Mouse (Mus musculus) kidney, postnatal 10 days (tissue): ENCODE measurements at regions not wholly inside any gene's neighbourhood (a gene's known extent, or its start where the extent isn't known, plus 50 kb on each side); places are given as distances from the start of the nearest gene placed in this dataset.
"Not testable (repeated sequence)": the region's sequence is repeated elsewhere in the genome, so short reads cannot be mapped to it uniquely, and the experiment has no call there.

Experiments used
- DNase-seq: peaks from one replicate; pipeline ENCODE4 v3.0.0; 2021; ENCODE audit warnings: mixed read lengths

DNA sequence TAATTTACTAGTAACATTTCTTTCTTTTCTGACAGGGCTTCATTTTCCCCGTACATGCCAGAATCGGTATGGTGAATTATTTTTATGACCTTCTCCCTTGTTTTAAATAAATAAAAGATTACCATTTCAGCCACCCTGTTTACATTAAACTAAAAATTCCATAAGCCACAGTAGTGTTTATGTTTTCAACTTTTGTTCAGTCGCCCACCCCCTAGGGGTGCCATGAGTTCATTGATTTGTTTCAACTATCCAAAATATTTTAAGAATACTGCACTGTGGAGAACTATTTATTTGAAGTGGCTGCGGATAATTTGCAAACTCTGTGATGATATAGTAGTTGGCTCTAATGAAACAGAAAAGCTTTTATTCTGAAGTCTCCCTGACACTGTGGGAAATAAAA lies 132.9 kb downstream of the Tfec start:
- no peak for DNase-seq

DNA sequence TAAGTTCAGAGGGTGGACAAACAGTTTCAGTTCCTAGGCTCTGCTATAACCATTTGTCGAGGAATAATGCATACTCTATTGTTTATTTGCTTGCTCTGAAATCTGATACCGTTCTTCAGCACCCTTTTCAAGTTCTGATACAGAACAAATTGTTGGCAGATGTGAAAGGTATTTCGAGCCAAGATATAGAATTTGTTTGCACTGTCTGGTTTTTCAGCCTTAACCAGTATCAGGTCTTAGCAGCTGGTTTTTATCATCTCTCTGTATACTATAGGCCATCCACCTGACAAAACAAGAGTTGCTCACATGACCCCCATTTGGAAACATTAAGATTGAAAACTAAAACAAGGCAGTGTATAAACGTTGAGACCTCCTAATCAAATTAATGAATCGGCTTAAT lies 133.5 kb downstream of the Tfec start:
- DNase-seq, result no peak

DNA sequence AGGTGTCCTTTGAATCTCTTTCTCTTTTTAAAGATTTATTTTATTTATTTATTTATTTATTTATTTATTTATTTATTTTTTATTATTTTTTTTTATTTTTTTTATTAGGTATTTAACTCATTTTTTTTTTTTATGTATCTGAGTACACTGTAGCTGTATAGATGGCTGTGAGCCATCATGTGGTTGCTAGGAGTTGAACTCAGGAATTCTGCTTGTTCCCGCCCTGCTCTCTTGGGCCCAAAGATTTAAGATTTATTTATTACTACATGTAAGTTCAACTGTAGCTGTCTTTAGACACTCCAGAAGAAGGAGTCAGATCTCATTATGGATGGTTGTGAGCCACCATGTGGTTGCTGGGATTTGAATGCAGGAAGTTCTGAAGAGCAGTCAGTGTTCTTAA lies 143.2 kb downstream of the Tfec start:
- DNase-seq, result not testable (repeated sequence)

DNA sequence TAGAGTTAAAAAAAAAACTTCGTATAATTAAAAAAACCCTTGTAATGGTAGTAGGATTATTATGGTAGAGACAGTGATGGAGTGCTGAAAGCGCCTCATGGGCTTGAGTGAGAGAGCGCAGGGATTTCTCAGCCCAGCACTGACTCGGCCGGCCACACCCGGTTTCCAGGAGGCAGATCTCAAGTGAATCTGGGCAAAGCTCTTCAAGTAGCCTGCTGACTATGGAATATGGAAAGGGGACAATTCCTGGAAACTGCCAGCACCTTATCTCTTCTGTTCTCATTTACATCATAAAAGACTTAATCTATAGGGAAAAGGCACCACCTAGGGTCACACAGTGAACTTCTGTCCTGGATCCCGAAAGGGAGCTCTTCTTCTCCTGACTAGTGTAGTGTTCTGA lies 165.1 kb downstream of the Tfec start:
- no peak for DNase-seq

DNA sequence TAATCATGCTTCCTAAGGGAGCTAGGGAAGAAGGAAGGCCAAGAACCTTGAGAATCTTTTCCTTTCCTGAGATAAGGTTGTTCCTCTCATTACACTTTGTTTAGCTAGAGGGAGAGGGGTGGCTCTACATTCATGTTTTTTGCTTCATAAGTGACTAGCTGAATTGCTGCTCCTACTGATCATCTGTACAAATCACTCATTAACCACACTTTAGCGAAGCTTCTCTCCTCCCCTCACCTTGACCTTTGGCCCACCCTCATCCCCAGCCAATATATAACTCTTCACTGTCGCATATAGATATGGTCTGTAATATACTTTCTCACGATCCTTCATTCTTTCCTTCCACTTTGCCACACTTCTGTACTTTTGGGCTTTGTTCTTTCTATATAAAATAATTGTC lies 166.1 kb downstream of the Tfec start:
- DNase-seq, result no peak

DNA sequence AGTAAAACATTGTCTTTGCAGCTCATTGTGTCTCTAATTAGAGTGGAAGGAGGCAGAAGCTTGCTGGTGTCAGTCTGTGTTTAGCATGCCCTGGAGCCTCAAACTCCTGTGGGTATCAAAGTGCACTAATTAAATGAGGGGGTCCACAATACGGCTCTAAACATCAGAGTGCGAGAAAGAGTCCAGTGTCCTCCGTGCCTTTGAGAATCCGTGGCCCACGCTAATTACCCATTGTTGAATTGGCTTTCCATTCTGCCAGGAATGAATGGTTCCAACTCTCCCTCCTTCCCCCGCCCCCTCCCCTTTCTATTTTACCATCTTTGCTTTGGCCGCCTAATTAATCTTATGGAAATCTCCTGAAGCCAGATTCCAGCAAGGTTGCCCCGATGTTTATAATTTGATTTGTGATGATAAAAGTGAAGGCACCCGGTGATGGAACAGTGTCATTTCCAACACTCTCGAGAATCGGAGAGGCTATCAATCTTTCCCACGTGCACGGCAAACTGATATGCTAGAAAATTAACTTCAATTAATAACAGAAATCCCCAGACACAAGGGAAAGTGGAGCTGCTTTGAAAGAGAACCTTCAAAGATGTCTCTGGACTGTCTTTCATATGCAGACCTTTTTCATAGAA lies 170.9 kb downstream of the Tfec start:
- DNase-seq, result no peak

DNA sequence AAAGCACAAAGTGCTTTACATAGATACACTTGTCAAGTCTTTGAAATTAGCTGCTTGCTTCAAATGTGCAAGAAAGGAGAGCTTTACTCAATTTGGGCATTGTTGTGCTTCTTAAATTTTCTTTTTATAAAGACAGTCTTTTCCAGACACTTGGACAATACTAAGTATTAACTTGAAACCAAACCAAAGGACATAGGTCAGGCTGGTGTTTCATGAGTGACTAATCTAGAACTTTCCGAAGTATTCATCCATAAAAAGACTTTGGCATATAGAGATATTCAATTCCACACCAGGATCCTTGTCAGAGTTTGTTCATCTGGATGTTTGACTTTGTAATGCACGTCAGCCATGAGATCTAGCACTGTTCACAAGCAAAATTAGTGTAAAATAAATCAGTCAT lies 173.0 kb downstream of the Tfec start:
- no peak for DNase-seq

DNA sequence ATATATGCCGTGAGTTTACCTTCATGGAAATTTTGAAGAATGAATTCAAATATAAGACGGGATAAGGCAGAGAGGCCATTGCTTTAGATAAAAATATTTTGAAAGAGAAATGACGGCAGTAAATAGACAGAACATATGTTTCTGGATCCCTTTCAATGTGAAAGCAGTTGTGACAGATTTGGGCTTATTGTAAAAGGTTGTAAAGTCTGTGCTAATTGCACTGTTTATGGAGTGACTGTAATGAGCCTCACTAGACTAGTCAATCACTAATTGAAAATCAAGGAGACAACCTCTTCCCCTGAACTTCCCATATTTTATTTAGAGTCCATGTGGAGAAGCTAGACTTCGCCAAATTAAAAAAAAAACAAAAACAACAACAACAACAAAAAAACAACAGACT lies 193.7 kb downstream of the Tfec start:
- DNase-seq, result no peak

DNA sequence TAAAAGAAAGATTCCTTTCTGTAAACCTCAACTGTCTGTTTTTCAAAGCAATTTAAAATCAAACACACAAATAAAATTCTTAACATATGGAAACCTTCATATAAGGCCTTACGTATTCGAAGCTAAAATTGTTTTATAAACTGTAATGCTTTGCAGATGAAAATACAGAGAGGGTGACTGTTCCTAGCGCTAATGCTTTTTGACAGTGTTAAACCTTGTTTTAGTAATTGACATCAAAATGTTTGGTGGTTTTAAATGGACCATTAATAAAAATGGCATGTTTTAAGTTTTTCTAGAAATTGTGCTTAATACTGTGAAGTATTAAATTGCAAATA lies 194.9 kb downstream of the Tfec start:
- DNase-seq, result no peak

DNA sequence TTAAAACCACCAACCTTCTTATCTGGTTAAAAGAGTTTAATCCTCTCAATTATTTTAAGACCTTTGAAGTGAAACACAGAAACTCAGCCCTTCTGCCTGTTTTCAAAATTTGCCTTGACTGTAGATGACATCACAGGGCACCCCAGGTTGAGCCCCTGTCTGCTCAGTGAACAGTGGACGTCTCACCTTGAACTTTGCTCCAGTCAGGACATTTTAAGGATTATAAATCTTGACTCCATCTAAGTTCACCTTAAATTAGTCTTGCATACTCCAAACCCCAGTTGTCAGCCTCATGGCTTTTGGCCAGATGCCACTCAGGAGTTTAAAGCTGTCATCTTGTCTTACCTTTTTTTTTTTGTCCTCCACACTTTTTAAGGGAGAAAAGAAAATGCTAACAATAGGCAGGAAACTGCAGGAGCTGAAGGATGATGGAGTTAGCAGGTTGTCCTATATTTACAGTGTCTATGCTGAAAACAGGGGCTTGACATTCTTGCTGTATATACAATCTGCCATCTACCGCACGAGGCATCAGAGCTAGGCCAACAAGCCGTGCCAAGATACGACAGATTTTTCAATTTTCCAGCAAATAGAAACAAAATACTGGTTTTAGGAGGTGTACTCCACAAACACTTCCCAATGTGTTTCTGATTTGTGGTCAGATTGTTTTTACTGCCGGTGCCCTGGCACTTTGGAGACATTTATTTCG lies 195.4 kb downstream of the Tfec start:
- DNase-seq, result no peak

DNA sequence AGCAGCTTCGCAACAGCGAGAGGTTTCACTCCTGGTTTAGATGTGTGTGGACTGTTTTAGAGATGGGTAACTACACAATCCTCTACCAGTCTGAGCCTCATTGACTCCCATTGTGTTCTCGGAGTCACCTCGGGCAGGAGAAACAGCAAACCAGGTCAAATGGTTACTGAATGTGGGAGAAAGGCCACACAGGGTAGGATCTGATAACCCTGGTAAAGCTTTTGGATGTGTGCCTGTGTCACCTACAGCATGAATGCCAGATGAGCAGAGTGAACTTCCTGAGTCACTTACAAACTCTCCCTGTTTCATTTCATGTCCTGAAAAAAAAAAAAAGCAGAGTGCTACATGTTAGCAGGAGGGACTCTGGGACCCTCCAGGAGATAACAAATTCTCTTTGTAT lies 201.0 kb downstream of the Tfec start:
- DNase-seq, result no peak

DNA sequence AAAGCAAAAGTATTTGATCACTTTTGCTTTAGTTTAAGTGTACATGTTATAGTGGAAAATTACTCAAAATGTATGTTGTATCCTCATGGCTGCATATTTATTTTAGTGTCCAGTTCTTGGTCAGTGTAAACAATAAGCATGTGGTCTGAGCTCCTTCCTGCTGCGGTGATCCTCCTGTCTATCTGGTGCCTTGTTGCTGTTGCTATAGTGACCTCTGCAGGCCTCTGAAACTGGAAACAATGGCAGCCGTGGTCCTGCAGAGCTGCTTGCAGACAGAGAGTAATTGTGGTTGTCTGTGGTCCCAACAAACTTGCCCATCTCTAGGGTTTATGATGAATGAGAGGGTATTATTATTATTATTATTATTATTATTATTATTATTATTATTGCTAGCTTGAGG lies 230.2 kb downstream of the Tfec start:
- DNase-seq, result peak; percentile 9

DNA sequence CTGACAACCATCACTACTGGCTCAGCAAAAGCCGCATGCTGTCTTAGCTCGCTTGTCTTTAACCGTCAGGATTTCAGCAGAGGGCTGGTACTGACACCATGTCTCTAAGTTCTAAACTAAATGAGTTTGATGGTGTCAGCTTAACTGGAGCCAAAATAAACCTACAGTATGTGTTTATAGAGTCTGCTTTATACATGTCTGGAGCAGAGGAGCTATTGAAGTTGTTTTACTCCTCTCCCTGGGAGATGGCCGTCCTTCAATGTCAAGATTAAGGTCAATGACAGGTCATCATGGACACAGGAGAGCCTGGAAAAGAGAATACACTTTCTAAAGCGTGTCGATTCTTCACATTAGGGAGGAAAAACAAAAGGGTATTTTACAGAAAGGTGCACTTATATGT lies 231.0 kb downstream of the Tfec start:
- DNase-seq, result no peak

DNA sequence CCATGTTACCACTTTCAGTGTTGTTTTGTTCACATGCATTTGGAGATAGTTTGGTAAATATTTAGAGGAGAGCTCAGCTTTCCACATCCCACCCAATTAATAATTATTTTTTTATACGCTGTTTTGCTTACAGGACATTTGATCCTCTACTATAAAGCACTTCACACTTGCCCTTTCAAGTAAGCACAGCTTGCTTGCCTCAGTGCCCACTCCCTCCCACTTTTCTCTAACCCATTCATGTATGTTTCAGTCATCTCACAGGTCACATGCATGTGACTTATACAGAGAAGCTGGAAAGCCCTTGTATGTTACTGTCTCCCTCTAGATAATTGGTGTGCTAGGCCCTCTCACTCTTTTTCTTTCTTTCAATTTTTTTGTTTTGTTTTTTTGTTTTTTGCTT lies 252.0 kb downstream of the Tfec start:
- DNase-seq, result no peak

DNA sequence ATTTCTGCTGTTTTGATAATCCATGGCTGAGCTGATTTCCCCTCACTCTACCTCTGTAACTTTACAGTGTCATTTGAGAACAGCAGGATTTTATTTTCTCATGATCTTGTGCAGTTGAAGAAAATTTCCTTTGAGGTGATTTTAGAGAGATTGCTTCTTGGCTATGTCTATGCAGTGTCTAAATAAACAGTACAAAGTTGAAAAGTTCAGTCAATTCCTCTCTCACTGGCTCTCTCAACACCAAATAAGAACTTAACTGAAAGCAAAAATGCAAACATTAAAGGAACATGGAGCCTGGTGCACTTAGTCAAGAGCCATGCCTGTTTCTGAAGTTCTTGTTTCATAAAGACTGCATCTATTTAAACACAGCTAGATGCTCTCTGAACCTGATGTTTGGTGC lies 254.7 kb downstream of the Tfec start:
- DNase-seq, result no peak

DNA sequence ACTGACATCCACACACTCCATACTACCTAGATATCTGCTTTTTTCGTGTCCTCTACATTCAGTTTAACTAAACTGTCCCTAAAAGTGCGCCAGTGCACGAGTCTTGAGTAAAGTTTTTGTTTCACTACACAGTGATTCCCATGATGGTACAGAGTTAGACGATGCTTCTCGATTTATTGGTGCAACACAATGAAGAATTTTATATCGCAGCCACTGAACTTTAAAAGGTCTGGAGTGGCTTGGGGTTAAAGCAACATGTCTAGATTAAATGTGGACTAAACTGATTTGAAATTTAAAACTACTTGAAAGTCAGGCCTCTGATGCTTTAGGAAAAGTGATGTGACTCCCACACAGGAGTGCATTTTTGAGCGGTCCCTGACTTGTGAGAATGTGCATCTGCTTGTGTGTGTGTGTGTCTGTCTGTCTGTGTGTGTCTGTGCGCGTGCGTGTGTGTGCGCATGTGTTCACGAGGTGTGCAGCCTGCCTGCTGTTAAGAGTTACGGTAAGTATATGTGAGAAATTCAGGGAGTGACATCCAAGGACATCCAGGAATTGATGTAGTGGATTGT lies 261.4 kb downstream of the Tfec start:
- DNase-seq, result no peak

DNA sequence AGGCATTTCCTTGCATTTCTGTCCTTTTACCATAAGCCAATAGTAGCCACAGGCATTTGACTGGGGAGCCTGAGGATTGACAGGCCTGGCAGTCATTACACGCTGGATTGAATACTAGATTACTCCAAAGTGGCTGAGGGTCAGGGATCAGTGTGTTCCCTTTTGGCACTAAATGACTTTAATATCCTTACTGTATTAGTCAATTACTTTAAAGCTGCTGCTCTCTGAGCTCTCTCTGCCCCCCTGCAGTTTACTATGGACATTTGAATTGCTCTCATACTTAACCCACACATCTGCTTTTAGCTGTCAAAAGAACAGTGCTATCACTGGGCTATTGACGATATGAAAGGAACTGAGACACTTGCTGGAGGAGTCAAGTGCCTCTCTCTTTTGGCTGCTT lies 262.1 kb downstream of the Tfec start:
- no peak for DNase-seq

DNA sequence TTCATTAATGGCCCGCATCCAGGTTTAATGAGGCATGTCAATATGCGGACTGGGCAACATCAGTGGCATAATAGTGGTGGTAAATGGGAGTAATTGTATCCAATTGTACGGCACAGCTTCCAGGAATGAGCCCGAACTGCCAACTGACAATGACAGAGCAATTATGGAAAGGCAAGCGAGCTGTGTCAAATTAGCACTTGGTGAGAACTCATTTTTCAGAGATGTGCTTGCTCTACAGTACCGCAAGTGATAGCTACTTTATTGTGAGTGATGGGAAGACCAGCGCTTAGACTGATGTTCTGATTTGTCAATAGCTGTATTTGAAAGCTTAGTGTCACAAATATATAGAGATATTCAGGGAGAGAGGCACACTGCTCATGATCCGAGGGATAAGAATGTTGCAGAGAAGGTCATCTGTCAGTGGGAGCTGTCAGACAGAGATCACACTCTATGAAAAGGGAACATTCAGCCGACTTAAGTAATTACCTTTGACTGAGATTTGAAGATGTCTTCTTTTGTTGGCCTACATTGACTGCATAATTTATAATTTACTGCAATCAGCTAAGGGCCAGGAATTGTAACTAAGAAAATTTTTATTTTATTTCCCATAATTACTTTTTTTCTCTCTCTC lies 290.7 kb downstream of the Tfec start:
- no peak for DNase-seq

DNA sequence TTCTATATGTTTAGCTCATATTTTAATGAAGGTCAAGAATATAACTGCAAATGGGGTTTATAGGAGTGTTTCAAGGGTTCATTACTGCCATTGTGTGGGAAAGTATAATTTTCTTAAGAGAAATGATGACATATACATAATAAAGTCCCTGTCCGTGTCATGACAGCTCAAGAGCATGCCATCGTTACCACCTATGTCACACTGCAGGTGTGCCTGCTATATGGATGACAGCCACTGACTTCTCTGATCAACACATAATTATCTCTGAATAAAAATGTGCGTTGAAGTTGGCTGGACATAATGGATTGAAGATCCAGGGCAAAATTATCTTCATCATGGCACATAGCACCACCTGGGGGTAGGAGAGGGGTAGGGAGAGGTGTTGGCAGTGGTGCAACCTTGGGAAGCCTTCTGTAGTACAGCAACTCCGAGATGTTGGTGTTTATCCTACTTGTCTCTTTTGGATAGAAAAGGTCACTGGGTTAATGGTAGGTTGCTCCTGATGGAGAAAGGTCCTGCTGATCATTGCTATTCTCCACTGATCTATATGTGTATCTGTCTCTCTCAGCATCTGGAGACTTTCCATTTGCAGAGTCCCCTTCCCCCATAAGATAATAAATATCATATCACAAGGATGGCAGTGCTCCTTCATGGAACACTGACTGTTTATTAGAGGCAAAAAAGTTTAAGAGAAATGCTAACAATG lies 291.4 kb downstream of the Tfec start:
- DNase-seq, result no peak

DNA sequence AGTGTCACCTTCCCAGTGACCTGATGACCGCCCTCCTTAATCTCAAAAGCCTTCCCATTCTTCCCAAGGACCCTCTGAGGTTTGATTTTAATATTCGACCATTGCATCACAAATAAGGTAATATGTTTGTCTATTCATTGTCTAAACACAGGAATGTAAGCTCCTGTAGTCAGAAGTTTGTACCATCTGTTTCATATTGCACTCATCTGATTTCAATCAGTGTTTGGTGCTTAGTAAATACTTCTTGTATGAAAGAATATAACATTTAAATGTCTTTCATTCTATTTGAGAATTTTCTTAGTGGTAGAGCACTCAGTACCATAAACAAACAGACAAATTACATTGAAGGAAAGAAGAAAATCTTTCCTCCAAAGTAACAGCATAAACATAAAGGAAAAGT lies 305.8 kb downstream of the Tfec start:
- DNase-seq, result no peak

DNA sequence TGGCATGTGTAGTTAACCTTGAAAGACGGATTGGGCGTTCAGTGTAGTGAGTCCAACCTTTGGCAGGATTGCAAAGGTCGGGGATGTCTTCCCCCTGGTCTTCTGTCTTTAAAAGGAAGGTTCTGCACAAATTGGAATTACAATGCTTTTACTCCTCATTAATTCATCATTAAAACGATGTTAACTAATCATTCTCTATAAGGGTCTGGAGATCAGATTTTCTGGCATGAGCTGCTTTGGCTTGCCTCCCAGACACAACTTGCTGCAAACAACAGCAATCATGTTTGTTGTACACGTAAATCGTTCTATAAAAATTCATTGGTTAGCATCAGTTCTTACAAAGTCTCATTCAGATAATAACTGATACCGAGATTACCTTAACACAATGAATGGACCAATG lies 315.9 kb downstream of the Tfec start:
- no peak for DNase-seq

DNA sequence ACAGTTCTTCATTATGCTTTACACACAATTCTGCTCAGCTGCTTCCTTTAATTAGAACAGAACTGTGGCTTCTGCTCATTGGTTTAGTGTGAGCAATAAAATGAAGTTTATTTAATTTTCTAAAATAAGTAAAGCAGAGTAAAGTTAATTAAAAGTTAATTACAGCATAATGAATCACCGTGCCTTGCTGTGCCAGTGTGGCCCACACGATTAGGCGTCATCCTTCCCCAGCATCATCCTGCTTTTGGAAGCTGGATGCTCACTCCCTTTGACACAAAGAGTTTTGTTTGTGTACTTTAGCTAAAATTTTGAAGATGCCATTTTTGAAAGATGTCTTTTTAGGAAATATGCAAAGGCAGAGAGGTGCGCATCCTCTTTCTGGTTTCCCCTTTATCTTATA lies 316.4 kb downstream of the Tfec start:
- no peak for DNase-seq

DNA sequence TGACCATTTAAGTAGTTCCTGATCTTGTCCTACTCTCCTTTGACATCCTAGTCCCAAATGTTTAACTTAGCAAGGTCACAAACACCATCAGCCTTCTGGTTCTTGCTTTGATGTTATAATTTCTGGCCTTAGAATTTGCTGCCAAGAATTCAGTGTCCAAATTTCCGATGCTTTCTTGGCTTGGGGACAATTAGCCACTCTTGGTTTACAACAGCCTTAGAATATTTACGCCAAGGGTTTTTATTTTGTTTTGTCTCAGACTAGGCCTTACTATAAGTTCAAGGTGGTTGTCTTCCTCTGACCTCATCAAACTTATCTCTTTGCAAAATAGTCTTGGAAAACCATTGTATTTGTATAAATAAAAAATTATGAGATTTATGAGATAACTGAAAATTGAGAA lies 322.4 kb downstream of the Tfec start:
- no peak for DNase-seq

DNA sequence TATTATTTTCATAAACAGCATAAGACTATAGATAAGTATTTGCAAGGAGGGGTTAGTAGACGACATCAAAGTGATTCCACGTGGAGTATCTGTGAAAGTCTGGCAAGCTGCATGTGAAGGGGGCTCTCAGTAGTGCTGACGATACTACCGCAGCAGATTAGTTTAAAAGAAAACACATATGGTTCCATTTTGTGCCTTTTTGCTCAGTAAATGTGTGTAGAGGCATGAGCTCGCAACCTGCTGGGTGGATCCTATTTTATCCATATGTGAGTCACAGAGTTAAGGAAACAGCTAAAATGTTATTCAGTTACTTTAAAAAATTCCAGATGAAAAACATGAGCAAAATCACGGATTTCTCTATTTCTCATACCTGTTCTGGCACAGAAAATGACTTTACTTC lies 325.4 kb downstream of the Tfec start:
- DNase-seq, result no peak
